Mouse (Mus musculus): ENCODE results near the gene Gm14698. TPM values are rescaled to one million over a fixed set of nuclear protein-coding genes. Genes with fewer than 3 reads are reported as not detected.
A peak's percentile ranks its signal among the peaks of the same experiment; 100 is the strongest.
"Not testable (repeated sequence)": the region's sequence is repeated elsewhere in the genome, so short reads cannot be mapped to it uniquely, and the experiment has no call there.

The Gm14698 gene
- polyA plus RNA-seq (2014; fragmentation: Nextera tagmentation; extraction: Ambion mirVana): 2.3 and 3.1 TPM in 2 replicates

DNA sequence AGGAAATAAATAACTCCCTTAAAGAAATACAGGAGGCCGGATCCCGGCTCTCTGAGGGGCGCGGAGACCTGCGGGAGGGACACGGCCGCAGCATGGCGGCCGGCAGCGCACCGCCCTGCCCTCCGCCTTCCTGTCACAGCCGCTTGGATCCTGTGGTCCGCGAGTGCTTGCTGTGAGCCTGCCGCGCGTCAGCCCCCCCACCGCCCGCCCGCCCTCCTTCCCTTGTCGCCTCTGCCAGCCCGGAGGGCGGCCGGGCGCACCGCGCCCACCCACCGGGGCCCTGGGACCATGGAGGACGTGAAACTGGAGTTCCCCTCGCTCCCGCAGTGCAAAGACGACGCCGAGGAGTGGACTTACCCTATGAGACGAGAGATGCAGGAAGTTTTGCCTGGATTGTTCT lies at the start of gene Gm14698:
TSS of gene Gm14698 (plus strand) at position 35 of the 400 bp plus-strand sequence.
- H3K4me1 ChIP-seq (ENCODE audit: control insufficient read depth, insufficient read depth, low read length); H3K9ac ChIP-seq (ENCODE audit: low read length); H3K27ac ChIP-seq (ENCODE audit: low read depth, low read length); DNase-seq (ENCODE audit: low spot score); H3K36me3 ChIP-seq (ENCODE audit: control insufficient read depth, insufficient read depth, low read length); H3K9me3 ChIP-seq (replicated peaks; ENCODE audit: control insufficient read depth, low read length); H3K27me3 ChIP-seq (replicated peaks; ENCODE audit: control insufficient read depth, insufficient read depth, low read length): not testable (repeated sequence)
- ATAC-seq: peak; percentile 91
- Histone ChIP-seq H3K4me3 (ENCODE audit: low read depth, low read length) (peak within 1 kb of the TSS; percentile 24), H3K4me2 (ENCODE audit: low read length) (peak within 1 kb of the TSS; percentile 42)
- WGBS: 28% methylated on average over 22 of the region's 36 CpGs

DNA sequence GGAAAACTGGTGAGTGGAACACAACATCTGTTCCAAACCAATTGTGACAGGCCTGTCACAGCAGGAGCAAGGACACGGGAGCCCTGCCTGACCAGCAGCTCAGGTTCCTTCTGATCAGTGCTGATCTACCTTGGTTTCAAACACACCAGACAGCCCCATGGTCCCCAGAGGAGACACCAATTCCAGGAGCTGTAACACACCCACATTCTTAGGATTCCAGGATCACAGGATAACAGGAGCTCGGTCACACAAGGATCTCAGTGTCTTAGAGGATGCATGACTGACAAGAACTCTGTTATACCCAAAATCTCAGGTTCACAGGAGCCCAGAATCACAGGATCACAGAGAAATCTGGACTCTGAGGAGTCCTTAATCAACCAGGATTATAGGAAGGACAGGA lies 444 bp upstream of the Gm14698 start:
- peak overlapping the region; percentile 42; the same call in 1 of the 2 replicates for H3K4me2 ChIP-seq (ENCODE audit: low read length)
- 36% methylated on average over 2 of the region's 2 CpGs for WGBS
- H3K9me3 ChIP-seq (replicated peaks; ENCODE audit: control insufficient read depth, low read length); H3K4me1 ChIP-seq (ENCODE audit: control insufficient read depth, insufficient read depth, low read length); H3K9ac ChIP-seq (ENCODE audit: low read length); H3K27ac ChIP-seq (ENCODE audit: low read depth, low read length); H3K4me3 ChIP-seq (ENCODE audit: low read depth, low read length); ATAC-seq; DNase-seq (ENCODE audit: low spot score); H3K36me3 ChIP-seq (ENCODE audit: control insufficient read depth, insufficient read depth, low read length); H3K27me3 ChIP-seq (replicated peaks; ENCODE audit: control insufficient read depth, insufficient read depth, low read length): not testable (repeated sequence)

DNA sequence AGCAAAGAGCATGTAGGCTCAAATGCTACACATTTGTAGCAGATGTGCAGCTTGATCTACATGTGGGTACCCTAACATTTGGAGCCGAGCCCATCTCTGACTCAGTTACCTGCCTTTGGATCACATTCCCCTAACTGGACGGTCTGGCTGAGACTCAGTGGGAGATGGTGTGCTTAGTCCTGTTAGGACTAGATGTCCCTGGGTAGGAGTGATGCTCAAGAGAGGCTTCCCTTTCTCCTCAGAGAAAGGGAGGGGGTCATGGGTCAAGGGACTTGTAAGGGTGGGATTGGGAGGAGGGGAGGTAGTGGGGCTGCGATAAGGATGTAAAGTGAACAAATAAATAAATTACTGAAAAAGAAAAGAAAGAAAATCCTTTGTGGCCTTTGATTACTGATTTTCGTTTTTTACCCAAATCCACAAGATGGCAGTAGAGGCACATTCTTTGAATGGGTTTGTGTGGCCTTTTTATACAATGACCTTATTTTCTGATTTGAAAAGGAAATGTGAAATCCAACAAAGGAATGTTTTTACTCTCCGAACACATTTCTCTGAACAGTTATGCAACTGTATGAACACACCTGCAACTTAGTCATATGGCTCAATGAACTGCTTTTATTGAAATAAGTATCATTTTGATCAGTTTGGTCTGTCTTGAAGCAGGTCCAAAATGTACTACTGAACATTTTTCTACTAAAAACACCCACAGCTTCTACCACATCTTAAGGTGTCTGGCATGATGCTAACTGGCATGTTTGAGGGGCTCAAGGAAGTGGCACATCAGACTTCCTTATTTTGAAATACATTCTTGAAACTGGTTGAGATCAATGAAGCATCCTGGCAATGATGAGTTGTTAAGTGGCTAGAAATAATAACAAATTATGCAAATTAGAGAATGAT lies 18.9 kb downstream of the Gm14698 start:
- WGBS: 32% methylated on average over 5 of the region's 5 CpGs
- Histone ChIP-seq H3K4me2 (ENCODE audit: low read length) (no peak overlapping the region), H3K4me3 (ENCODE audit: low read depth, low read length) (no peak overlapping the region), H3K9ac (ENCODE audit: low read length) (no peak overlapping the region), H3K36me3 (ENCODE audit: control insufficient read depth, insufficient read depth, low read length) (no peaks in the 10 kb centered on the region), H3K9me3 (replicated peaks; ENCODE audit: control insufficient read depth, low read length) (no peaks in the 10 kb centered on the region), H3K27ac (ENCODE audit: low read depth, low read length) (no peak overlapping the region), H3K27me3 (replicated peaks; ENCODE audit: control insufficient read depth, insufficient read depth, low read length) (no peaks in the 10 kb centered on the region), H3K4me1 (ENCODE audit: control insufficient read depth, insufficient read depth, low read length) (no peaks in the 10 kb centered on the region)
- ATAC-seq (peak; percentile 67), DNase-seq (ENCODE audit: low spot score) (peak; percentile 75)

DNA sequence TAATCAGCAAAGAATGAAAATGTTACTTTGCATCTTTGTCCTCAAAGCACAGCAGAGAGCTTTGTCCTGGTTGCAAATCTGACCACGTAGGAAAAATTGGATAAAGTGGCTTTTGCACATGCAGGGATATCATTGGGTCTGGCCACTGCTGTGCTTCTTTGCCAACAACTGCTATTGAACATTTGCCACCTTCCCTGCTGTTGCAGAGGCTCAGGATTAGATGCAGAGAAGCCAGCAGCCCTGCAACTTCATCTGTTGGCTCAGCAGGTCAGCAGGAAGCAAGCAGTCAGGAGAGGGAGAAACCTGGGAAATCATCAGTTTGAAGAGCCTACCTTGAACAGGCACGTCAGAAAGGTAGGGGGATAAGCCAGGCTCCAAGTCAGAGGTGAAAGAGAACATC lies 44.3 kb downstream of the Gm14698 start:
- H3K36me3 ChIP-seq (ENCODE audit: control insufficient read depth, insufficient read depth, low read length): no peaks in the 10 kb centered on the region
- no peak for ATAC-seq
- 31% methylated on average over 2 of the region's 2 CpGs for WGBS
- no peak overlapping the region for H3K4me2 ChIP-seq (ENCODE audit: low read length)
- no peak overlapping the region for H3K9ac ChIP-seq (ENCODE audit: low read length)
- DNase-seq (ENCODE audit: low spot score): no peak
- no peak overlapping the region for H3K27ac ChIP-seq (ENCODE audit: low read depth, low read length)
- no peak overlapping the region for H3K4me3 ChIP-seq (ENCODE audit: low read depth, low read length)
- no peaks in the 10 kb centered on the region for H3K9me3 ChIP-seq (replicated peaks; ENCODE audit: control insufficient read depth, low read length)
- no peaks in the 10 kb centered on the region for H3K27me3 ChIP-seq (replicated peaks; ENCODE audit: control insufficient read depth, insufficient read depth, low read length)
- no peaks in the 10 kb centered on the region for H3K4me1 ChIP-seq (ENCODE audit: control insufficient read depth, insufficient read depth, low read length)

Other genes with a start within 250 kb of the Gm14698 start
- gene Fmr1, start 142.6 kb upstream of the Gm14698 start, polyA plus RNA-seq (2014; fragmentation: Nextera tagmentation; extraction: Ambion mirVana): 35.9 and 47.0 TPM in 2 replicates
- not detected in 2 replicates for gene Fmr1nb, start 59.3 kb upstream of the Gm14698 start, polyA plus RNA-seq (2014; fragmentation: Nextera tagmentation; extraction: Ambion mirVana)
- not detected in 2 replicates for gene Gm6812, start 72.0 kb downstream of the Gm14698 start, polyA plus RNA-seq (2014; fragmentation: Nextera tagmentation; extraction: Ambion mirVana)

Measured in forebrain, embryonic 14.5 days (tissue).